Mouse (Mus musculus) left cerebral cortex, postnatal 10 days (tissue): ENCODE results near the gene Gm38431. TPM values are rescaled to one million over a fixed set of nuclear protein-coding genes. Genes with fewer than 3 reads are reported as not detected.

Source experiments
- DNase-seq, 2 experiments: peaks; one replicate each; pipeline ENCODE4 v3.0.0; 2021 to 2022; ENCODE audit warnings: low spot score in 2 of 2, mixed read lengths in 1 of 2; ENCODE audit errors: extremely low spot score in 1 of 2
- intact Hi-C: fragments of 180-260 bp; cut with DNase I; formaldehyde crosslinking; loops from one replicate; pipeline ENCODE4 v1.15.1; 2025
- total RNA-seq, 2 experiments: library from RNA; stranded (reverse); gene quantifications; 2 replicates each; pipeline ENCODE4 v1.2.3; 2021

Gm38431 gene
- total RNA-seq = 1 to 10 TPM; 2.1 to 3.2 TPM

DNA sequence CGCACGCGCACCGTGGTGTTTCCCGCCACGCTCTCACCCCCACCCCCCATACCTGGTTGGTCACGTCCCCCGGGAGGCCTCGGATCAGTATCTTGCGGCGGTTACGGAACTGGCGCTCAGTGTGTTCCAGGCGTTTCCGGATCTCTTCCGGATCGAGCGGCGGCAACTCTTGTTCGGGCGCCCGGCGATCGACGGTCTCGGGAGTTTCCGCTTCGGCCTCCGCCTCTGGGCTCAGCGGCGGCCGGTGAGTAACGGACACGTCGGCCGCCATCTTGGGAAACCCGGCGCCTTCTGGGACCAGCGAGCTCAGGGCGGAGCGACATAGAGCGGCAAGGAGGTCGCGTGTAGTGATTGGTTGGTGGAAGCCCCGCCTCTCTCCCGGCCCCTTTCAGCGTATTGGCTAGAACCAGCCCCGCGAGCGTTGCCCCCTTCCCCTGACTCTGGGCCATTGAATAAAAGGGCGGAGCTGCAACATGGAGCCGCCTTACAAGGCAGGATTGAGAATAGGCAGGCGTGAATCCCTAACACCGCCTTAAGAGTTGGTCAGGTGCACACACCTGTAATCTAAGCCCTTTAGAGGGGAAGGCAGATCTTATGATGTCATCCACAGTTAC lies at the start of gene Gm38431, which contains the start of gene Raver1:
Gene Gm38431 (minus strand): TSS at position 291 of the 614 bp plus-strand sequence.
Gene Raver1 (minus strand): TSS at position 302 of the 614 bp plus-strand sequence.
- intact Hi-C loops = loop anchor here (5.0 kb wide), 1 partner anchor 40 kb away; the partner anchor contains the start of gene Tyk2
- DNase-seq = peak; percentile 97 to 99

DNA sequence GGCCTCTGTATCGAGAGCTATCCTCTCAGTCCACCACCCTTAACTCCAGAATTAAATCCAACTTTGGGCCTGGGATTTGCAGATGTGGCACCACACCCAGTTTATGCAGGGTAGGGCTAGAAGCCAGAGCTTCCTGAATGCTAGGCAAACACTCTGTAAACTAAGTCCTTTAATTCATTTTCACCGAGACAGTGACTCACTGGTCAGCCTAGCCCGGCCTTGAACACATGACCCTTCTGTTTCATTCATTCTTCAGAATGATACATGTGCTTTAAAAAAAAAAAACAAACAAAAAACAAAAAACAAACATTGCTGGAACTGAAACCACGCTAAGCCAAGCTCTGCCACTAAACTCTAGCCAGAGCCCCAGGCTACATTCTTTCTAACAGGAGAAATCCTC lies 46.6 kb upstream of the Gm38431 start:
- intact Hi-C loops = no loop called here
- DNase-seq = no peak

DNA sequence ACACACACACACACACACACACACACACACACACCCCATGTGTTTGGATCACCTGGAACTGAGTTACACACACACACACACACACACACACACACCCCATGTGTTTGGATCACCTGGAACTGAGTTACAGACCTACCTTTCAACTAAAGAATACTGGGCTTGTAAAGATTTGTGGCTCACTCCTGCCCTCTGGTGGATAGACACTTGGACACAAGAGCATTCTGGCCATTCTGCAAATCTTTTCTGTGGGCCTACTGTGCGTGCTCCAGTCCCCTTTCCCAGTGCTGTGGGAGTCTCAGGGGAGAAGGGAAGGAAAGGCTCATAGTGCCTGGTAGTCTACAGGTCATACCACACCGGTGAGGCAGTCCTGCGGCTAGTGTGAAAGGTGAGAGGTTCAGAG lies 45.4 kb upstream of the Gm38431 start:
- peak in 1 of 2 experiments; percentile 65 for DNase-seq
- intact Hi-C loops = no loop called here

DNA sequence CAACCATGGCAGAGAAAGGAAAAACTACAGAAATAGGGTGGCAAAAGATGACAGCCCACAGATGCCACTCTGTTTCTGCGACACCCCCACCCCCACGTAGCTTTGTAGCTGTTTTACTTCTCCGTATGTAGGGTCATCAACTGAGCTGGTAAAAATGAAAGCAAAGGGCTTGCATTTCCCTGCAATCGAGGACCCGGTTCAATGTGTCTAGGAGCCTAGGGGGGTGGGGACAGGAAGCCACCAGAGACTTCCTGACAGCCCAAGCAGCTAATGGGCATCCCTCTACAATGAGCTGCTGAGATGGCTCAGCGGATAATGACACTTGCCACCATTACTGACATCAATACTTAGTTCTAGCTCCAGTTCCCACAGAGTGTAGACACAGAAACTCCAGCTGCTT lies 44.6 kb upstream of the Gm38431 start:
- DNase-seq = no peak
- intact Hi-C loops = no loop called here

DNA sequence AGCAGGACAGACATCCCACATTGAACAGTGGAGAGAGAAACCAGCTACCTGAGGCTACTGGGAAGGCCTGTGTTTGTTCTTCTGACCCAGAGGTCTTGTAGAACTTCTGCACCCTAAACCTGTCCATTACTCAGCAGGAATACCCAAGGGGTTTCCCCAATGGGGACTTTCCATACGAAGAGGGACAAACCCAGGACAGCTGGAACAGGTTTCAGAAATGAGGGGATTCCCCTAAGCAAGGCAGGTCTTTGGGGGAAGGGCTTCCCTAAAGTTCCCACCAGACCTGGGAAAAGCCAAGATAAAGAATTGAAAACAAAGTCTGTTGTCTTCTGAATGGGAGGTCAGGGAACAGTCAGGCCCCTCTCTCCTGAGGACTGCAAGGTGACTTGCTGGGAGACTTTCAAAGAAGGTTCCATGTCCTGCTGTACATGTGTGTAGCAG lies 44.2 kb upstream of the Gm38431 start:
- DNase-seq = no peak

DNA sequence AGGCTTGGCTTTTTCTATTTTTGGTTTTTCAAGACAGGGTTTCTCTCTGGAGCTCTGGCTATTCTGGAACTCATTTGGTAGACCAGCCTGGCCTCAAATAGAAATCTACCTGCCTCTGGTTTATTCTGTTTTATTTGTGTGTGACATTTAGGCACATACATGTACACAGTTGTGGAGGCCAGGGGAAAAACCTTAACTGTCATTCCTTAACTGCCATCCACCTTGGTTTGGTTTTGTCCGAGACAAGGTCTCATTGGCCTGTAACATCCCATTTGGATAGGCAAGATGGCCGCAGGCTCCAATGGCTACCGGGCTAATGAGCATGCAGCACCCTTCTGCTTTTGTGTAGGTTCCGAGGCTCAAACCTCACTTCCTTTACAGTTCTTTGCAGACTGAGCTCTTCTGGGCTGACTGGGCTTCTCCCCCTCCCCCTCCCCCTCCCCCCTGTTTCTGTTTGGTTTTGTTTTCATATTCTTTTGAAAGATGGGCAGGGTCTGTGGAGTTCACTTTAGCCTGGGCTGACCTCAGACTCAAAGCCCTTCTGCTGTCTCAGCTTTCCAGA lies 43.6 kb upstream of the Gm38431 start:
- intact Hi-C loops = no loop called here
- no peak for DNase-seq

More for the DNA sequence above, 44.2 kb upstream of the Gm38431 start:
- intact Hi-C loops = no loop called here

DNA sequence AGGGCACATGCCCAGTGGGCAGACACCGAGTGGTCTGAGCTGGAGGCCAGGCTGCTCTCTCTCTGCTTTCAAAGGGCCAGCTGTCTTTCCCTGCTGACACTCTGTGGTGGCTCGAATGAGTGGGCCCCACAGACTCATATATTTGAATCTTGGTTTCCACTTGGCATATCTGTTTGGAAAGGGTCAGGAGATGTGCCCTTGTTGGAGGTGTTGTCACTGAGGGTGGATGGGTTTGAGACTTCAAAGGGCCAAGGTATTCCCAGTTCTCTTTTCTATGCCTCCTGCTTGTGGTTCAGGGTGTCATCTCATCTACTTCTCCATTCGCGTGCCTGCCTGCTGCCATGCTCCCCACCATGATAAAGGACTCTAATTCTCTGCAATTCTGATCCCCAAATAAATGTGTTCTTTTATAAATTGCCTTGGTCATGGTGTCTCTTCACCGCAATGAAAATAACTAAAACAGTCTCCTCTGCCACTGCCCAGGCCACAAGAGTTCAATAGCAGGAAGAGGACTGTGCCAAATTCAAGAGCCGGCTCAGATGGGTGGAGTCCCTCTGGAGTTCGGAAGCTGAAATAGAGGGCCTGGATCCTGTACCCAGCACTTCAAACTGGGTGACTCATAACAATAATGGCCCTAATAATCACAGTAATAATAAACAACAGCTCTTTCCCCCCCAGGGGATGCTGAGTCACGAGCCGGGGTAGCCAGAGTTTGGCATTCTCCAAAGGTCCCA lies 43.0 kb upstream of the Gm38431 start:
- intact Hi-C loops = loop anchor here (5.0 kb wide), 3 partner anchors 42 to 232 kb away; partner anchors contain the start of genes Gm38431, Icam5 and Raver1
- DNase-seq = peak in 1 of 2 experiments; percentile 45

DNA sequence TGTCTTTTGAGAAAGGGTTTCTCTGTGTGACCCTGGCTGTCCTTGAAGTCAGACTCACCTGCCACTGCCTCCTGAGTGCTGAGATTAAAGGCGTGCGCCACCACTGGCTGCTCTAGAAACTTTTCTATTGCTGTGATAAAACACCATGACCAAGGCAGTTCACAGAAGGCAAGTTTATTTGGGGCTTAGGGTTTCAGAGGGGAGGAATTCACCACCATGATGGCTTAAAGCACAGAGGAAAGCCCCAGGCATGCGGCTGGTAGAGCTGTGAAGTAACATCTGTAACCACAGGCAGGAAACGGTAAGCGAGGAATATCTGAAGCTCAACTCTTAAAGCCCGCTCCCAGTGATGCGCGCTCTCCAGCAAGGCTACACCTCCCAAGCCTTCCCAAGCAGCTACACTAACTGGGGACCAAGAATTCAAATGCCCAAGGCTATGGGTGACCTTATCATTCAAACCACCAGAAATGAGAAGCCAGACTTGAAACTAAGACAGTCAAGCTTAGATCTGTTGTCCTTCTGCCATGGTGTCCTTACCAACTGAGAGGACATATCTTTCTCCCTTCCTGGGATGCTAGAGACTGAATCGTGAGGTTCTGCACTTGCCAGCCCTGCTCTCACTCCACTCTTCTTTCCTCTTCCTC lies 41.4 kb upstream of the Gm38431 start:
- intact Hi-C loops = loop anchor here (5.0 kb wide), 3 partner anchors 41 to 231 kb away; partner anchors contain the start of genes Gm38431, Icam5 and Raver1

DNA sequence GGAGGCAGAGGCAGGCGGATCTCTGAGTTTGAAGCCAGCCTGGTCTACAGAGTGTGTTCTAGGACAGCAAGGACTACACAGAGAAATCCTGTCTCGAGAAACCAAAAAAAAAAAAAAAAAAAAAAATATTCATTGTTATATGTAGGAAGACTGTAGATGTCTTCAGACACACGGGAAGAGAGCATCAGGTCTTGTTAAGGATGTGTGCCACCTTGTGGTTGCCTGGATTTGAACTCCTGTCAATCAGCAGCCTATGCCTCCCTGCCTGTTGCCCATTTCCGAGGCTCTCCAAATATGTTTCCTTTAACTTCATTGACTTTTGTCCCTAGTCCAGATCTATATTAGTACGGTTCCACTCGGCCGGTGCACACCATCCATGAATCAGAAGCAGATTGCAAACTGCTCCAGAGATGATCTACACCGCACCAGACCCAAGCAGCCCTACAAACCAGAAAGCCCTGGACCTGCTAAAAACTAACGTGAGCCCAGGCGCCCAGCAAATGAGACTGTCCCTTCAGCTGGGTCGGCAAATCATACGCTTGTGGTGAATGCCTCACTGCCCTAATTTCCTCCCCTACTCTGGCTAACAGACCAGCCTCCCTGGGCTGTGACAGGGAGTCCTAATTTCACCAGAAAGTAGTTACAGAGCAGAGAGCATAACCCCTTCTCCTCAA lies 40.4 kb upstream of the Gm38431 start:
- intact Hi-C loops = loop anchor here (5.0 kb wide), 3 partner anchors 40 to 230 kb away; partner anchors contain the start of genes Gm38431, Icam5 and Raver1

More for the DNA sequence above, 41.4 kb upstream of the Gm38431 start:
- no peak for DNase-seq

DNA sequence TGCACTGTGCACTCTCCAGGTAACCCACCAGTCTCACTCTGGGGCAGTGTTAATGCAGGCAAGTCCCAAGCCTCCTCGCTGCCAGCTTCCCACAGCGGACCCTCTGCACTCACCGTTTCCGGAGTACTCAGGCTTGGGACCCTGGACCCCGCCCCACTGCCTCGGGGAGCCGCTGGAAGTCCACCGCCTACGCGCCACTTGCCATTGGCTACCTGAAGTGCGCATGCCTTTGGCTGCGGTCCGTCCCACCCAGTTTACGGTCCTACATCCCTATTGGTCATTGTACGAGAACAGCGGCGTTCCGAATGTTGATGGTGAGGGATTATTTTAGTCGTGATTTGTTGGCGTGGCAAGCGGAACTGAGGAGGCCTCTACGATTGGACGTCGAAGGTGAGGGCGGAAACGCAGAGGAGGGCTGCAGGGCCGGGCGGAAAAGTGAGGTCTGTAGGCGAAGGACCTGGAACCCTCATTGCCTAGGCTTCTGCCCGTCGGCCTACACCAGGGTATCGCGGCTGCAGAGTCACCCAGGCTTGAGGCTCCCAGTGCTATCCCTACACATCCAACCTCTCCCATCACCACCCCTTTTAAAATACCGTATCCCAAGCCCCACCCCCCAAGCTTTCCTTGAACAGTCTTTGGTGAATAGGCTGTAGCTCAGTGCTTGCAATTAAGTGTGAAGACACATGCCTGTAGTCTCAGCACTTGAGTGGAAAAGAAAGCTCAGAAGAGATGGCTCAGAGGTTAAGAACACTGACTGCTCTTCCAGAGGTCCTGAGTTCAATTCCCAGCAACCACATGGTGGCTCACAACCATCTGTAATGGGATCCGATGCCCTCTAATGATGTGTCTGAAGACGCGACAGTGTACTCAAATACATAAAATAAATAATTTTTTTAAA lies 39.5 kb upstream of the Gm38431 start, which contains the start of gene Tyk2:
Gene Tyk2 (minus strand): TSS at position 185 of the 898 bp plus-strand sequence.
- intact Hi-C loops = loop anchor here (5.0 kb wide), 3 partner anchors 39 to 229 kb away; partner anchors contain the start of genes Gm38431, Icam5 and Raver1
- DNase-seq = peak; percentile 94 to 95

More for the DNA sequence above, 40.4 kb upstream of the Gm38431 start:
- peak in 1 of 2 experiments; percentile 47 for DNase-seq

DNA sequence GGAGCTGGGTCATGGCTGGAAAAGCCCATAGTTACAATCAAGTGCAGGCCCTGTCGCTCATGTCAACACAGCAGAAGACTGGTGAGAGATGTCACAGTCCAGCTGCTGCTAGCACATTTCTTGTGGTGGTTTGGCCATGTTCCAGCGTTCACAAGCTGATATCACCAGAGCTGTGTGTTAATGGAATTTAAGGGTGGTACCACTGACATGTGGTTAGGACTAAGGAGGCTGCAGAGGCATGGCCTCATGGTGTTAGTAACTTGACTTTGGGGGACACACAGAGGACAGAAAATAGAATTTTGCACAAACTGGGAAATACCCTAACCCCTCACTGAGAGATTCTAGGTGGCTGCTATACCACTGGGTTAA lies 34.4 kb upstream of the Gm38431 start:
- no peak for DNase-seq
- intact Hi-C loops = no loop called here

DNA sequence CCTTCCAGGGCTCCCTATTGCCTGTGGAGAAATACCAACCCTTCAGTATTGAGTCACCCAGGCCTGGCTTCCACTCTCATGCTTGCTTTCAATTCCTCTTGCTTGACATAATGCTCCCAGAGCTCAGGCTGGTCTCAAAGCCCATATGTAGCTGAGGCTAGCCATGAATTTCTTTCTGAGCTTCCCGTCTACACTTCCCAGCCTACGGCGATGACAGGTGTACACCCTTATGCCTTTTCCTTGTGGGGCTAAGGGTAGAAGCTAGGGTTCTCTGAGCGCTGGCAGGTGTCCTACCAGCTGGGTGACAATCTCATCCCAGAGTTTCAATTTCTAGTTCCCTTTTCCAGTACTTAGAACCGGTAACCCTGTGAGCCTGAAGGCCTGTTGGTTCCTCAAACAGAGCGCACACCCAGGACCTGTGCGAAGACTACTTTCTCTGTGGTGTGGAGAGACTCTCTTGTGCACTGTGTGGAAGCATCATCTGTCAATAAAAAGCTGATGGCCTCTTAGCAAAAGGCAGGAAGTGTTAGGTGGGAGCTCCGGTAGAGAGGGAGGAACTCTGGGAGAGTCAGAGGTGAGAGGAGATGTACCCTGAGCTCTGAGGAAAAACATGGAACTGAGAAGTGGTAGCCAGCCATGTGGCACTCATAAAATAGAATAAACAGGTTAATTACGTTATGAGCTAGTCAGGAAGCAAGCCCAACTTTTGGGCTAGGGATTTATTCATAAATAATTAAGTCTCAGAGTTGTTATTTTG lies 33.9 kb upstream of the Gm38431 start:
- intact Hi-C loops = no loop called here

DNA sequence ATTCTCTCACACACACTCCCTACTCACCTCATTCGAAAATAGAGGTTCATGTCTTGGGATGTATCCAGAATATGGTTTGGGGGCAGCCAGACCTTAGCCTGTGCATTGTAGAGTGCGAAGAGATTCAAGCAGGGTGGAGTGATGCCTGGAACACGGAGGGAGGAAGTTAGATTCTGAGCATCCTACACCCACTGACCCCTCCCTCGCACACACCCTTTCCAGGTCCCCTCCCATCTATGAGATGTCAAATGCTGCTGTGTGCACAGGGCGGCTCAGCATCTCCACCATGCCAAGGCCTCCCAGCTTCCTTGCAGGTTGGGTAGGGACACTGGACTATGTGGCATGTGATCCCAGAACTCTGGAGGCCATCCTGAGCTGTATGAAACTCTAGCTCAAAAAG lies 33.0 kb upstream of the Gm38431 start:
- intact Hi-C loops = no loop called here
- DNase-seq = no peak

More for the DNA sequence above, 33.9 kb upstream of the Gm38431 start:
- no peak for DNase-seq

DNA sequence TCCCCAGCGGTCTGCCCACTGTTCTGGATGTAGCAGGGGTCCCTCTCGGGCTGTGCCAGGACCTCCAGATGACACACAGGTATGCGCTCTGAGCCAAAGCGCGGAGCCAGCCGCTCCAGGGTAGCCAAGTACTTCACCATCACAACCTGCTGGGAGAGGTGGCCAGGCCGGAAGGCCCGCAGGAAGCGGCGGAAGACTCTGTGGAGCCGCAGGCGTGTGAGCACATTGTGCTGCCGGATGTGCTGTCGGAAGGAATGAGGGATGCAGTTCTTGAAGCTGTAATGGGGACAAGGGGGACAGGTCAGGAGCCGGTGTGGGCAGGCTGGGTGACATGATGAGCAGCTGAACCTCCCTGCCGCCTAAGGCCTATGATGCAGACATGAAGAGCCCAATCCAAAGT lies 29.7 kb upstream of the Gm38431 start:
- no peak for DNase-seq
- intact Hi-C loops = no loop called here

DNA sequence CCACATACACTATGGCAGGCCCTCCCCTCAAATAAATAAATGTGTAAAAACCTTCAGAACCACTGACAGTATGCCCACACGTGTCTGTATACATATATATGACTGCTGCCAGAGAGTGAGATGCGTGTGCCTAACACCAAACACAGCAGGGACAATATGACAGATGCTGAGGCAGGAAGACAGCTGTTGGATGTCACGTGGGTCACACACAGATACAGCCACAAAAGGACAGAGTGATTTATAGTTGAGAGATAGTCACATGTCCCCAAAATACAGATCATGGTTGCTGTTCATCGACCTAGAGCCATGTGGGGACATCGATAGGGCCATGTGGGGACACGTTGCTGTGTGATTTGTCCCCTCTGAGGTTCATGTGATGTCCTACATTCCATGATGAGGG lies 25.3 kb upstream of the Gm38431 start:
- intact Hi-C loops = no loop called here
- DNase-seq = no peak

DNA sequence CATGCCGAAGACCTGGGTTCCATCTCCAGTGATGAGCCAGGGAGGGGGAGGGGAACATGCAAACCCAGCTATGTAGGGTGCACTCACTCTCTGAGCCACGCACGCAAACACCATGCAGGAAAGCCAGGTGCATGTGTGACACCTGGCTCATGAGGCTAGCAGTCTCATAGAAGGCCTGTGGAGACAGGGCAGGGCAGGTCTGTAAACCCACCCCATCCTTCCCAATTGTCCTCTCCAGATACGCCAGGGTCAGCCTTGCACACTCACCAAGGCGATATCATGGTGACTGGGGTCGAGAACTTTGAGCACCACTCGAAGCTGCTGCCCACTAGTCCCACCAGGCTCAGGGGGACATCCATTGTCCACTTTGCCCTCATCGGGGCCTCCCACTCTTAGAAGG lies 23.3 kb upstream of the Gm38431 start:
- intact Hi-C loops = no loop called here
- no peak for DNase-seq

DNA sequence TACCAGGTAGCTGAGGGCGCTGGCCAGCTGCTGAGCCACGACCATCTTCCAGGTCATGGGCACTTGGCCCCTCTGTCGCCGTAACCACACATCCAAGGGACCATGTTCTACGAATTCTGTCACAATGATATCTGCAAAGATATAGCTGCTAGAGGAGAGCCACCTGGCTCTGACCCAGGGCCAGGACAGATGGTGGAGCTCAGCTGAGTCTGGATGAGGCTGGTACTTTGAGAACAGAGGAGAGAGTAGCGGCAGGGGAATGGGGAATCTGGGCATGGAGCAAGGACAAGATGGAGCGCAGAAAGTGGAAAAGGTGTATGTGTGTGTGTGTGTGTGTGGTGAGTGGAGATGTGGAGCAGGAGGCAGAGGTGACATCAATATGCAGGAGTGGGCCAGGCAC lies 22.4 kb upstream of the Gm38431 start:
- intact Hi-C loops = no loop called here
- no peak for DNase-seq
